Mouse (Mus musculus): ENCODE measurements at regions not wholly inside any gene's neighbourhood (a gene's known extent, or its start where the extent isn't known, plus 50 kb on each side); places are given as distances from the start of the nearest gene placed in this dataset.

GRCm38 (mm10) chr11:63296476-63296875 is 167.7 kb downstream of the Pmp22 start:
- TF ChIP-seq CTCF (IDR thresholded peaks at IDR 0.05; ENCODE audit: low read depth, low read length): no peak
- no peak for TF ChIP-seq POLR2A (IDR thresholded peaks at IDR 0.05; ENCODE audit: extremely low read depth, insufficient read depth, low read length)
